Mouse (Mus musculus) lung, adult 10 weeks (tissue): ENCODE data around the gene Slc24a2. TPM values are rescaled to one million over a fixed set of nuclear protein-coding genes. Genes with fewer than 3 reads are reported as not detected.

Source experiments
- polyA plus RNA-seq: library from polyadenylated mRNA; stranded (reverse); fragments of 350-450 nt; fragmentation: Illumina TruSeq; extraction: RNeasy Lipid Tissue Mini Kit (QIAGEN cat#74804); gene quantifications from one replicate; pipeline ENCODE4 v1.2.3, GENCODE M21; 2014; ENCODE audit warnings: low read depth, low replicate concordance; ENCODE audit not compliant: insufficient read depth

The Slc24a2 gene
- 0.09 TPM for polyA plus RNA-seq

GRCm38 (mm10) chr4:87229960-87230551, at the start of gene Slc24a2:
Gene Slc24a2 (minus strand): TSS chr4:87230477.

